Mouse (Mus musculus) kidney, adult 9 months (tissue): ENCODE results near the gene Spry1.

Experiments
- DNase-seq: peaks from one replicate; pipeline ENCODE4 v3.0.0; 2022

The Spry1 gene

GRCm38 (mm10) chr3:37641796-37642680 lies 2.3 kb downstream of the Spry1 start:
- DNase-seq, result peak; percentile 66

GRCm38 (mm10) chr3:37642681-37643214 lies 3.0 kb downstream of the Spry1 start:
- peak; percentile 59 for DNase-seq

- no peak for DNase-seq
These were observed 3.7 kb downstream of the Spry1 start for GRCm38 (mm10) chr3:37643411-37643810.

GRCm38 (mm10) chr3:37643903-37644302 lies 4.2 kb downstream of the Spry1 start:
- DNase-seq, result no peak

GRCm38 (mm10) chr3:37645061-37645460 lies 5.3 kb downstream of the Spry1 start:
- DNase-seq, result no peak

GRCm38 (mm10) chr3:37646221-37646620 lies 6.5 kb downstream of the Spry1 start:
- DNase-seq, result no peak

- DNase-seq, result no peak
These were observed 7.5 kb downstream of the Spry1 start for GRCm38 (mm10) chr3:37647225-37647624.

GRCm38 (mm10) chr3:37648244-37648643 lies 8.5 kb downstream of the Spry1 start:
- DNase-seq, result no peak

- DNase-seq, result no peak
These were observed 9.5 kb downstream of the Spry1 start for GRCm38 (mm10) chr3:37649281-37649680.

- peak; percentile 55 for DNase-seq
These were observed 12.8 kb downstream of the Spry1 start for GRCm38 (mm10) chr3:37652537-37652936.

GRCm38 (mm10) chr3:37653935-37654729 lies 14.4 kb downstream of the Spry1 start:
- peak; percentile 50 for DNase-seq

GRCm38 (mm10) chr3:37654787-37655186 lies 15.0 kb downstream of the Spry1 start:
- DNase-seq, result no peak

GRCm38 (mm10) chr3:37655933-37656633 lies 16.3 kb downstream of the Spry1 start:
- DNase-seq, result no peak

- no peak for DNase-seq
These were observed 17.3 kb downstream of the Spry1 start for GRCm38 (mm10) chr3:37657009-37657408.

- DNase-seq, result no peak
These were observed 18.4 kb downstream of the Spry1 start for GRCm38 (mm10) chr3:37658155-37658554.

- no peak for DNase-seq
These were observed 19.9 kb downstream of the Spry1 start for GRCm38 (mm10) chr3:37659621-37660020.

GRCm38 (mm10) chr3:37666291-37667118 lies 26.8 kb downstream of the Spry1 start:
- DNase-seq, result peak; percentile 51

GRCm38 (mm10) chr3:37667119-37667467 lies 27.3 kb downstream of the Spry1 start:
- DNase-seq, result no peak

GRCm38 (mm10) chr3:37667736-37668135 lies 28.0 kb downstream of the Spry1 start:
- DNase-seq, result no peak

- no peak for DNase-seq
These were observed 28.9 kb downstream of the Spry1 start for GRCm38 (mm10) chr3:37668652-37669051.

- DNase-seq, result no peak
These were observed 29.4 kb downstream of the Spry1 start for GRCm38 (mm10) chr3:37669100-37669499.
